Mouse (Mus musculus): Measurements from ENCODE around the gene Slc22a1. TPM values are rescaled to one million over a fixed set of nuclear protein-coding genes. Genes with fewer than 3 reads are reported as not detected.
"Not testable (repeated sequence)": the region's sequence is repeated elsewhere in the genome, so short reads cannot be mapped to it uniquely, and the experiment has no call there.

Gene Slc22a1
- polyA plus RNA-seq, 1 experiment from 2014 or later: 4.0 TPM

- Histone ChIP-seq H3K4me3 (no peak overlapping the region), H3K27me3 (replicated peaks) (no peaks in the 10 kb centered on the region), H3K4me2 (no peak overlapping the region), H3K36me3 (peaks cover 95% of the 10 kb centered on the region), H3K27ac (ENCODE audit: poor library complexity, severe bottlenecking) (no peak overlapping the region), H3K9me3 (replicated peaks) (peaks cover 7% of the 10 kb centered on the region; the same call in 1 of the 2 replicates), H3K9ac (no peak overlapping the region), H3K4me1 (replicated peaks) (peaks cover 24% of the 10 kb centered on the region)
- 65% methylated on average over 4 of the region's 4 CpGs for WGBS
- ATAC-seq (ENCODE audit: insufficient number of reproducible peaks, low FRiP score): no peak
Measured at GRCm38 (mm10) chr17:12684412-12684811, 8.8 kb upstream of the Slc22a1 start.

GRCm38 (mm10) chr17:12683582-12683981 is 8.0 kb upstream of the Slc22a1 start:
- ATAC-seq (ENCODE audit: insufficient number of reproducible peaks, low FRiP score): no peak
- WGBS: 89% methylated on average over 13 of the region's 13 CpGs
- H3K36me3 ChIP-seq: peaks cover 87% of the 10 kb centered on the region

GRCm38 (mm10) chr17:12678261-12678660 is 2.6 kb upstream of the Slc22a1 start:
- peaks cover 9% of the 10 kb centered on the region; the same call in 1 of the 2 replicates for H3K9me3 ChIP-seq (replicated peaks)
- no peak for ATAC-seq (ENCODE audit: insufficient number of reproducible peaks, low FRiP score)
- H3K9ac ChIP-seq: no peak overlapping the region
- no peak overlapping the region for H3K27ac ChIP-seq (ENCODE audit: poor library complexity, severe bottlenecking)
- no peaks in the 10 kb centered on the region for H3K27me3 ChIP-seq (replicated peaks)
- no peak overlapping the region for H3K4me2 ChIP-seq
- H3K4me3 ChIP-seq: no peak overlapping the region
- H3K4me1 ChIP-seq (replicated peaks): peaks cover 13% of the 10 kb centered on the region; the same call in 1 of the 2 replicates
- peaks cover 34% of the 10 kb centered on the region for H3K36me3 ChIP-seq

More at GRCm38 (mm10) chr17:12683582-12683981, 8.0 kb upstream of the Slc22a1 start:
- Histone ChIP-seq H3K27ac (ENCODE audit: poor library complexity, severe bottlenecking) (no peak overlapping the region), H3K27me3 (replicated peaks) (no peaks in the 10 kb centered on the region), H3K4me3 (no peak overlapping the region), H3K4me2 (no peak overlapping the region), H3K9ac (no peak overlapping the region), H3K9me3 (replicated peaks) (peaks cover 9% of the 10 kb centered on the region; the same call in 1 of the 2 replicates), H3K4me1 (replicated peaks) (peaks cover 16% of the 10 kb centered on the region)

- Histone ChIP-seq H3K9me3 (replicated peaks) (peaks cover 9% of the 10 kb centered on the region; the same call in 1 of the 2 replicates), H3K4me3 (no peak overlapping the region), H3K27me3 (replicated peaks) (no peaks in the 10 kb centered on the region), H3K9ac (no peak overlapping the region), H3K4me2 (no peak overlapping the region), H3K4me1 (replicated peaks) (peaks cover 13% of the 10 kb centered on the region; the same call in 1 of the 2 replicates), H3K36me3 (peaks cover 24% of the 10 kb centered on the region), H3K27ac (ENCODE audit: poor library complexity, severe bottlenecking) (no peak overlapping the region)
- no peak for ATAC-seq (ENCODE audit: insufficient number of reproducible peaks, low FRiP score)
Measured at GRCm38 (mm10) chr17:12677139-12677538, 1.5 kb upstream of the Slc22a1 start.

- H3K4me3 ChIP-seq; H3K36me3 ChIP-seq; H3K4me2 ChIP-seq; H3K9ac ChIP-seq; H3K27me3 ChIP-seq (replicated peaks); ATAC-seq (ENCODE audit: insufficient number of reproducible peaks, low FRiP score); H3K27ac ChIP-seq (ENCODE audit: poor library complexity, severe bottlenecking); H3K9me3 ChIP-seq (replicated peaks): not testable (repeated sequence)
- WGBS: 75% methylated on average over 7 of the region's 7 CpGs
- peaks cover 11% of the 10 kb centered on the region for H3K4me1 ChIP-seq (replicated peaks)
Measured at GRCm38 (mm10) chr17:12674980-12675379, 649 bp downstream of the Slc22a1 start.

- H3K27me3 ChIP-seq (replicated peaks): no peaks in the 10 kb centered on the region
- no peaks in the 10 kb centered on the region for H3K9me3 ChIP-seq (replicated peaks)
- peaks cover 22% of the 10 kb centered on the region for H3K4me1 ChIP-seq (replicated peaks)
- 53% methylated on average over 3 of the region's 3 CpGs for WGBS
- H3K4me3 ChIP-seq: no peak overlapping the region
- no peaks in the 10 kb centered on the region for H3K36me3 ChIP-seq
- no peak overlapping the region for H3K4me2 ChIP-seq
- ATAC-seq (ENCODE audit: insufficient number of reproducible peaks, low FRiP score): no peak
- H3K27ac ChIP-seq (ENCODE audit: poor library complexity, severe bottlenecking): no peak overlapping the region
- H3K9ac ChIP-seq: no peak overlapping the region
Measured at GRCm38 (mm10) chr17:12673871-12674270, 1.8 kb downstream of the Slc22a1 start.

- 72% methylated on average over 7 of the region's 7 CpGs for WGBS
- ATAC-seq (ENCODE audit: insufficient number of reproducible peaks, low FRiP score): no peak
- Histone ChIP-seq H3K9ac (no peak overlapping the region), H3K27me3 (replicated peaks) (no peaks in the 10 kb centered on the region), H3K27ac (ENCODE audit: poor library complexity, severe bottlenecking) (no peak overlapping the region), H3K9me3 (replicated peaks) (no peaks in the 10 kb centered on the region), H3K4me2 (no peak overlapping the region), H3K4me3 (no peak overlapping the region), H3K36me3 (no peaks in the 10 kb centered on the region), H3K4me1 (replicated peaks) (peaks cover 36% of the 10 kb centered on the region)
Measured at GRCm38 (mm10) chr17:12672285-12672790, 3.3 kb downstream of the Slc22a1 start.

- Histone ChIP-seq H3K9ac (no peak overlapping the region), H3K9me3 (replicated peaks) (no peaks in the 10 kb centered on the region), H3K36me3 (no peaks in the 10 kb centered on the region), H3K27ac (ENCODE audit: poor library complexity, severe bottlenecking) (peak overlapping the region; percentile 88), H3K4me3 (no peak overlapping the region), H3K4me1 (replicated peaks) (peaks cover 41% of the 10 kb centered on the region), H3K27me3 (replicated peaks) (no peaks in the 10 kb centered on the region), H3K4me2 (no peak overlapping the region)
- no peak for ATAC-seq (ENCODE audit: insufficient number of reproducible peaks, low FRiP score)
- WGBS: 78% methylated on average over 5 of the region's 5 CpGs
Measured at GRCm38 (mm10) chr17:12671029-12671605, 4.5 kb downstream of the Slc22a1 start.

- 0 out of 2 replicates have a peak overlapping the region, but pooled peaks have one; percentile 12 for H3K4me2 ChIP-seq
Measured at GRCm38 (mm10) chr17:12669363-12669679, 6.3 kb downstream of the Slc22a1 start.

GRCm38 (mm10) chr17:12668478-12669362 is 6.9 kb downstream of the Slc22a1 start:
- peak; percentile 87 for ATAC-seq (ENCODE audit: insufficient number of reproducible peaks, low FRiP score)
- H3K27ac ChIP-seq (ENCODE audit: poor library complexity, severe bottlenecking): peak overlapping the region; percentile 88
- H3K4me1 ChIP-seq (replicated peaks): peaks cover 43% of the 10 kb centered on the region
- no peaks in the 10 kb centered on the region for H3K36me3 ChIP-seq
- WGBS: 8% methylated on average over 7 of the region's 7 CpGs
- H3K4me2 ChIP-seq: 0 out of 2 replicates have a peak overlapping the region, but pooled peaks have one; percentile 13
- H3K4me3 ChIP-seq: no peak overlapping the region
- H3K27me3 ChIP-seq (replicated peaks): no peaks in the 10 kb centered on the region
- no peak overlapping the region for H3K9ac ChIP-seq
- H3K9me3 ChIP-seq (replicated peaks): no peaks in the 10 kb centered on the region

More at GRCm38 (mm10) chr17:12669363-12669679, 6.3 kb downstream of the Slc22a1 start:
- H3K27ac ChIP-seq (ENCODE audit: poor library complexity, severe bottlenecking): peak overlapping the region; percentile 88
- peaks cover 37% of the 10 kb centered on the region for H3K4me1 ChIP-seq (replicated peaks)
- ATAC-seq (ENCODE audit: insufficient number of reproducible peaks, low FRiP score): peak; percentile 90
- H3K36me3 ChIP-seq: no peaks in the 10 kb centered on the region
- H3K9ac ChIP-seq: 0 out of 2 replicates have a peak overlapping the region, but pooled peaks have one; percentile 14
- H3K27me3 ChIP-seq (replicated peaks): no peaks in the 10 kb centered on the region
- no peak overlapping the region for H3K4me3 ChIP-seq
- H3K9me3 ChIP-seq (replicated peaks): no peaks in the 10 kb centered on the region

- Histone ChIP-seq H3K4me1 (replicated peaks) (peaks cover 42% of the 10 kb centered on the region), H3K9ac (no peak overlapping the region), H3K27me3 (replicated peaks) (no peaks in the 10 kb centered on the region), H3K4me2 (no peak overlapping the region), H3K27ac (ENCODE audit: poor library complexity, severe bottlenecking) (0 out of 2 replicates have a peak overlapping the region, but pooled peaks have one; percentile 8), H3K4me3 (no peak overlapping the region), H3K36me3 (no peaks in the 10 kb centered on the region), H3K9me3 (replicated peaks) (no peaks in the 10 kb centered on the region)
- no peak for ATAC-seq (ENCODE audit: insufficient number of reproducible peaks, low FRiP score)
- 66% methylated on average over 8 of the region's 8 CpGs for WGBS
Measured at GRCm38 (mm10) chr17:12664156-12664555, 11.5 kb downstream of the Slc22a1 start.
